Mouse (Mus musculus) layer of hippocampus, postnatal 25 days (tissue): ENCODE measurements around the gene Nrarp. TPM values are rescaled to one million over a fixed set of nuclear protein-coding genes. Genes with fewer than 3 reads are reported as not detected.

ENCODE experiments used
- DNase-seq, 2 experiments: peaks; one replicate each; pipeline ENCODE4 v3.0.0; 2022; ENCODE audit warnings: mixed read lengths in 2 of 2, low spot score in 1 of 2; ENCODE audit errors: extremely low spot score in 1 of 2
- total RNA-seq, 2 experiments: library from RNA; stranded (reverse); gene quantifications; 2 replicates each; pipeline ENCODE4 v1.2.3; 2021

Gene Nrarp
- total RNA-seq: 10 to 100 TPM; 27.5 to 35.7 TPM

DNA sequence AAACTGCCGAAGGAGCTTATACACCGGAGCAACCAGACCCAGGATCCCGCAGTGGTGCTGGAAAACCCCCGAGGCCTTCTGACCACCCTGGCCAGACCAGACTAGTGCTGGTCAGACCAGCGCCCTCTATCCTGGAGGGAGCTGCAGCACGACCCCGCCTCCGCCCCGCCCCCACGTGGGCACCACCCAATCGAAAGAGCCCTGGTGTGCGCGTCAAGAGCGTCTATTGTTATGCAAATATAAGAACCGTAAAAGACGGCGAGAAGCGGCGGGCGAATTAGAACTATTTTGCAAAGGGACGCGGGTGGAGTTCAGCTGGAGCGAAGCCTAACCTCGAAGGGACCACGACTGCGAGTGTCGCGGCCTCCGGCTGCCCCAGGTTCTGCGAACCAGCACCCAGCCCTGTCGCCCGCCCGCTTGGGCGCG is at the start of gene Nrarp:
Gene Nrarp, plus strand, starts transcription at position 281 of the 426 bp plus-strand sequence.
- DNase-seq: peak; percentile 91 to 94

DNA sequence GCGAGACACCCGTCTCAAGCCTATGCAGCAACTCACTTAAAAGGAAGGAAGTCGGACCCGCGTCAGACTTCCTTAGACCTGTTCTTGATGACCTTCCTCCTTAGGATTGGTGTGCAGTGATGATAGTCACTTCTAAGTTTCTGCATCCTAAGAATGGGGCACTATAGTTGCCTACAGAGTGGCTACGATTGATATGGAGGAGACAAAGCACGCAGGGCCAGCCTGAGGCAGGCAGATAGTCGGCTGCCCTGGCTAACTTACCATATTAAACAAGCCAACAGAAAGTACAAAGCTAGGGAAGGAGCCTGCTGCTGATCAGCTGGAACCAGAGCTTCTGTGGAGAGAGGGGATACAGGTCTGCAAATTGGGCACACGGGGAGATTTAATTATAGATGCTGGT is 49.0 kb upstream of the Nrarp start:
- no peak for DNase-seq

DNA sequence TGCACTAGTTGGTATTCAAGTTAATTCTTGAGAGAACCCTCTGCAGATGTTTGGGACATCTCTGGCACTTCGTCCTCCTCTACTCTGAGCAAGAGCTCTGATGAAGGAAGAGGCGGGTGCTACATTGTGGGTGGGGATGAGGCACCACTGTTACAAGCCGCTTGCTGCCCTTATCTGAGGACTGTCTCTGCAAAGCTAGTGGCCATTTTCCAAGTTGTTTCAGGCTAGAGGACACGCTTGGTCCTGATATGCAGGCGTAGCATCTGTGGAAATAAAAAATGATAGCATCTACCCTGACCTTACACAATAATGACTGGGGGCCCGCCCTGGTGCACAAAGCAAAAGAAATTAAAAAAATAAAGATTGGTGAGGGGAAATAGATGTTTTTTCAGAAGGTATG is 42.7 kb upstream of the Nrarp start:
- no peak for DNase-seq

DNA sequence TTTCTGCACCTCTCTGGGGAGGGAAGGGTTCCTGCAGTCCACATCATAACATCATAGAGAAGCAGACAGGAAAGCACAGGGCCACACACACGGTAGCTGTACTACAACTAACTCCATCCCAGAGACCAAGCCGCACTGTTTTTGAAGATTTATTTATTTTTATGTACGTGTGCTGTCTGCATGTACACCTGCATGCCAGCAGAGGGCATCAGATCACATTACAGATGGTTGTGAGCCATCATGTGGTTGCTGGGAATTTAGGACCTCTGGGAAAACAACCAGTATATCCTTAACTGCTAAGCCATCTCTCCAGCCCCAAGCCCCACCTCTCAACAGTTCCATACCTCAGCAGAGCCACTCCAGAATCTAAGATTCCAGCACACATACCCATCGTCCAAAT is 39.4 kb upstream of the Nrarp start:
- no peak for DNase-seq

DNA sequence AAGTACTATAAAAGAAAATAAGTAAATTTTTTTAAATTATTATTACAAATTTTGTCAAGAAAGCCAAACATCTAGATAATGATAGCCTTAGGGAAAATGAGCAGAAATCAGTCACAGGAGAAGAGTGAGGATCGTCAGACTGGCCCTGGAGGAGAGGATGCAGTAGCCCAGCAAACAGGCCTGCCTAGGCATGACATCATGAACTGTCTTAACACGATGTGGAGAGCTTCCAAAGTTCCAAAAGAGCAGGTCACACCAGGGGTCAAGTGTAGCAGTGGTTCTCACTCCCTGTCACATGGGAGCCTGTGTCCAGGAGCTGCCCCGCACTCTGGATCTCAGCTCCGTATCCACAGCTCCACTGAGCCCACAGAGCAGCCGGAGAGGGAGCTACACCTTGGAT is 38.6 kb upstream of the Nrarp start:
- no peak for DNase-seq

DNA sequence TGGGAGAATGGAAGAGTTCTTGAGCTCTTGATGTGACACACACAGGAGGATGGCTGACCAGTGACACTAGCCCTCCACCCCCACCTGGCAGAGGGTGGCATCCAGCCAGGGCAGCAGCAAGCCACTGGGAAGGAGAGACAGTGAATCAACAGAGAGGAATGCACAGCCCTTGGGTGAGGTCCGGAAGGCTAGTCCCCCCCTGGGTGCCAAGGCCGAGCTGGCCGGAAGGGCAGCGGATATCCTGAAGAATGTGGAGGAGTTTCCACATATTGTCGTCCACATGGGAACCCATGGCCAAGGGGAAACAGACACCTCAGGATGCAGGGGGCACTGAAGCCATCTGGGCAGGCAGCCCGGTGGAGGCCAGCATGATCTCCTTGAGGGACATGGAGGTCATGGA is 35.2 kb upstream of the Nrarp start:
- DNase-seq: no peak

DNA sequence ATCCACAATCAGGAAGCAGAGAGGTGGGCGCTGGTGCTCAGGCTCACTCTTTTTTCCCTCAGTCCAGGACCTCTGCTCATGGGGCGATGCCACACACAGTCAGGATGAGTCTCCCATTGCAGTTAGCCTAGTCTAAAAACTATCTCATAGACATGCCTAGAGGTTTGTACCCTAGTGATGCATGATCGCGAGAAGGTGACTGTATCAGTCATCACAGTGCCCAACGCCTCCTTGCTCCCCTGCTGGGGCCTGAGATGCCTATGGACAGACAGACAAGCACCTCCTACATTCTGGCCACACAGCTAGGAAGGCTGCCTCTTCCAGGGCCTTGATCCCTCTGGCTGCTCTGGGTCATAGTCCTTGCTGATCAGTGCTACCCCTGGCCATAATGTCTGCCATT is 33.2 kb upstream of the Nrarp start:
- no peak for DNase-seq

DNA sequence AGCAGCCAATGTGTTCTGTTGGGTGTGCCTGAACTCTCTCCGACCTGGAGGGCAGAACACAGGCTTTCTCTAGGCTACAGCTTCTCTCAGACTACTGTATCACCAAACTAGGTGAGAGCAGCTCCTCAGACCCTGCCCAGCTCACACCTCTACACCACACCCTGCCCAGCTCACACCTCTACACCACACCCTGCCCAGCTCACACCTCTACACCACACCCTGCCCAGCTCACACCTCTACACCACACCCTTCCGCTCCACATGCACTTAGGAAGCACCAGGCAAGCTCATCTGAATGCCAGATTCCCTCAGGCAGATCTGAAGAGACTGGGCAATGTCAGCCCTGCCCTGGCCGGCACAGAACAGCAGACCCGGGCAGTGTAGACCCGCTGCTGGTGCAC is 32.7 kb upstream of the Nrarp start:
- no peak for DNase-seq

DNA sequence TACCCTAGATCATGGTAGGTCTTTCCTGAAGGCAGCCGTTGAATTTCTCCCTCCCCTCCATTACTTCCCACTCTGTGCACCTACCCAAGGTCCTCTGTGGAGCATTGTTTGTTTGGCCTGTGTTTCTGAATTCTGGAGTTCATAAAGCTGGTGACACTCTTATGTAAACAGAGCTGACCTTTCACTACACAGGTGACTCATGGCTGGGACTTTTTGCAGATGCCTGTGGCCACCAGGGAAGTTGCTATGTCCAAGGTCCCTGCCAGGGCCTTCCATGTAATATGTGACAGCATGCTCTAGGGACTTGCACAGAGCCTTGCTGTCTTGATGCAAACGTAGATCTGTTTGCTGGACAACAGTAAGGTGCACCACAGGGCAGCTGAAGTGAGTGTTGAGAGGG is 30.9 kb upstream of the Nrarp start:
- DNase-seq: no peak

DNA sequence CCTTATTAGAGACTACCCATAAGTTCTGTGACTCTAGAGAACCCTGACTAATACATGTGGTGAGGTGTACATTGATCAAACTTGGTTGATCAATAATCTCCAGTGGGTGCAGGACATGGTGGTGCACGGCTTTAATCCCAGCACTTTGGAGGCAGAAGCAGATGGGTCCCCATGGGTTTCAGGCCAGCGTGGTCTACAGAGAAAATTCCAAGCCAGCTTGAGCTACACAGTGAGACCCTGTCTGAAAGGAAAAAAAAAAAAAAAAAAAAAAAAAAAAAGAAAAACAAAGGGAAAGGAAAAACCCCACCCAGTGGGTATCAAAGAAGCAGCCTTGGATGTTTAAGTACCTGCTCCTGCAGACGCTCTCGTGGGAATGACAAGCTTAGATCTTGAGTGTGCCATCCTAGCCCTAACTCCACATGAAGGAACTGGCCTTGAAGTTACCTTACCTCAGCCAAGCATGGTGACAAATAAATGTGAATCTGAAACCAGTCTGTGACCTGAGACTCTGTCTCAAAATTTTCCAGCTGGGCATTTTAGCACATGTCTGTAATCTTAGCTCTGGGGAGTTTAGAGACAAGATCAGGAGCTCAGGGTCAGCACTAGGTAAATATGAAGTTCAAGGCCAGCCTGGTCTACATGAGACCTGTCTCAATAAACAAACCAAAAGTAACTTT is 29.1 kb upstream of the Nrarp start:
- DNase-seq: no peak

DNA sequence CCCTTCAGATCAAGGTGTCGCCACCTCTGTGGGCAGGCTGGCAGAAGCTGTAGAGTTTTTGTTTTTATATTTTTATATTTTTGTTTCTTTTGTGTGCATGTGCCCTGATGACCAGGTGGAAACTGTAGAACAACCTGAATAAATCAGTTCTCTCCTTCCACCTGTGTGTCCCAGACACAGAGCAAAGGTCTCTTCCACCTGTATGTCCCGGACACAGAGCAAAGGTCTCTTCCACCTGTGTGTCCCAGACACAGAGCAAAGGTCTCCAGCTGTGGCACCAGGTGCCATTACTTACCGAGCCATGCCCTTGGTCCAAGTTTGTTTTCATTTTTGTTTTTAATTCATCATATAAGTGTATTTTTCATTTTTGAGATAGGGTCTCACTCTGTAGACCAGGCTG is 24.4 kb upstream of the Nrarp start:
- DNase-seq: no peak

DNA sequence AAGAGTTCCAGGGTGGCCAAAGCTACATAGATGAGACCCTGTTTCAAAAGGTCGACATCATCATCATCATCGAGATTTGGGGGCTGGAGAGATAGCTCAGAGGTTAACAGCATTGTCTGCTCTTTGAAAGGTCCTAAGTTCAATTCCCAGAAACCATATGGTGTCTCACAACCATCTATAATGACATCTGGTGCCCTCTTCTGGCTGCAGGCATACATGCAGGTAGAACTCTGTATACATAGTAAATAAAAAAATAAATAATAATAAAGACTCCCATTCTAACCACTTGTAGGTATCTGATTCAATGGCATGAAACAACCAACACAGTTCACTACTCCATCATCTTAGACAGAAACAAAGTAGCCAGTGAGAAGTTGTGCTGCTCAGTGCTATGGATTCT is 23.6 kb upstream of the Nrarp start:
- DNase-seq: no peak

DNA sequence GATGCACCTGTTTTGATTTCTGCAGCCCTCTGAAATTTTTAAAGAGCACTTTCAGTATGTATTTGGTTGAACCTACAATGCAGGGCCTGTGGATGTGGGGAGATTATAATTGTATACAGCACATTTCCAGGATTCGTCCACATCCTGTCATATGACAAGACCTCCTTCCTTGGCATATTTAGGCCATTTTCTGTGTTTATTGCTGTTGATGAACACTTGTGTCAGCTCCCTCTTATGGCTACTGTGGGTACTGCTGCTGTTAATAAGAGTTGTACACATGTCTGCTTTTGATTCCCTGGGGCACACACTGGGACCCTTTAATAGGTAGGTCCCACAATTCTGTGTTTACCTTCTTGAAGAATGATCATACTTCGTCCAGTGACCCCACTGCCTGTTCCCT is 22.9 kb upstream of the Nrarp start:
- peak in 1 of 2 experiments; percentile 59 for DNase-seq

DNA sequence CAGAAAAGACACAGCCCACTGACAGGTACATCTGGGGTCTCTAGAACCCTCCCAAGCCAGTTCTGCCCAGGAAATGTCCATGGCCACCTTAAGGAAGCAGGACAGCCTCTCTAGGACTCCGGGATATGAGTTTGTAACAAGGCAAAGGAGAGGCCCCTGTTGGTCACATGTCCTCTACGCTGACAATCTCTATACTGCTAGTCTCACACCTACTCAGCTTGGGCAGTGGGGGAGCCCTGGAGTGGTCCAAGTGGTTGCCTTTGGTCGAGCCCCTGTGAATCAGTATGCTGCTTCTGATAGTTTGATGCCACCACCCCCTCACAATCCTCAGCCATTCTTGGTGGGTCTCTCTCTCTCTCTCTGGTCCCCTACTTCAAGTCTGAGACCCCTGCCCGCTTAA is 13.1 kb upstream of the Nrarp start:
- no peak for DNase-seq

DNA sequence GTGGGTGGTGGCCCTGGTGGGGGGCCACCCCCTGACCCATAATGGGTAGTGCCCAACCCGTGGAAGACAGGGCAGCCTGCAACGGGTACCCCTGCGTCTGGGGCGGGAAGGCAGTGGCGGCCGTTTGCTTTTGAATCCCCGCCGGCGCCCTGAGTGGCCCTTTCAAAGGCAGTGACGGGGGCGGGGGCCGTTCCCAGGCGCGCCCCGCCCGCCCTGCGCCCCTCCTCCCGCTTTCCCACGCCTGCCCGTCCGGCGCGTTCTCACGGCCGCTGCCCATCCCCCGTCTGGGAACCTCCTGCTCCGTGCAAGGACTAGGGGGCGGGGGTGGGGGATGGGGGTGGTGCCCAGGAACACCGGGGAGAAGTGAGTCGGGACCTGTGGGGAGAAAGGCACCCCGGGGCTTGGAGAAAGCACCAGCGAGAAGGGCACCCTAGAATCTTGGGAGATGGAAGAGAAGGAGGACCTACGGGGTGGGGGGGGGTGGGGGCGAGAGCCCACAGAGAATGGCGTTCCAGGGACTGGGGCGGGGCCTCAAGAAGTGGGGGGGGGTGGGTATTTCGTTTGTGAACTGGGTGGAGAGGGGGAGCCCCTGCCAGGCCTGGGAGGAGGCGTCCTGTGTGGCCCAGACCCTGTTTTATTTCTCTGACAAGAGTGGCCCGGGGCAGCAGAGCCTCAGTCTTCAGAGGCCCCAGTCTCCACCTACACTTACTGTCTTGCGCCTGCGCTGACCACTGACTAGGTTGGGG is 12.5 kb upstream of the Nrarp start:
- no peak for DNase-seq

DNA sequence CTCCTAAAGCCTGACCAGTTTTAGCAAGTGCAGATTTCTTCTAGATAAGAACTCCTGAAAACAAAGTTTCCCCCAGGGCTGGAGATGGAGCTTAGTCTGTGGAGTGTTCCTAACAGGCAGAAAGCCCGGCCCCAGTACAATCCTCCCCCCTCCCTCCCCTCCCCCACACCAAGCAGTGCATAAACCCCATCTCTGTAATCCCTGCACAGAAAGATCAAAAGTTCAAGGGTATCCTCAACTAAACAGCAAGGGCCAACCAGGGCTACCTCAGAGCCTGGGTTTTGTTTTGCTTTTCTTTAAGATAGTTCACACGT is 11.9 kb upstream of the Nrarp start:
- no peak for DNase-seq

DNA sequence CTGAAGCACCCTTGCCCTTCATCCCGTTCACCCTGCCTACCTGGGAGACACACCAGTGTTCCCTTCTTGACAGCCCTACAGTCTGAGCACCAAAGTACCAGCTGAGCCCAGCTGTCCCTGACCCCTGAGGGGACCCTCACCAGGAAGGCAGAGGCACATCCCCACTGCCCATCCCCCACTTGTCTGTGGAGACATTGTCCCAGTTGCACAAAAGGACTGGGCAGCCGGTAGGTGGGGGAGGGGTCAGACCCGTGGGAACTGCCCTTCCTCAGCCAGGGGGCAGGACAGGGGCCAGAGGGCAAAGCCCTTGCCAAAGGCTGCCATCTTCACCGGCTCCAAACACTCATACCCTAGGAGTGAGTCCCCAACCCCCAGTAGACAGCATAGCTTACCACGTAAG is 10.8 kb upstream of the Nrarp start:
- DNase-seq: no peak

DNA sequence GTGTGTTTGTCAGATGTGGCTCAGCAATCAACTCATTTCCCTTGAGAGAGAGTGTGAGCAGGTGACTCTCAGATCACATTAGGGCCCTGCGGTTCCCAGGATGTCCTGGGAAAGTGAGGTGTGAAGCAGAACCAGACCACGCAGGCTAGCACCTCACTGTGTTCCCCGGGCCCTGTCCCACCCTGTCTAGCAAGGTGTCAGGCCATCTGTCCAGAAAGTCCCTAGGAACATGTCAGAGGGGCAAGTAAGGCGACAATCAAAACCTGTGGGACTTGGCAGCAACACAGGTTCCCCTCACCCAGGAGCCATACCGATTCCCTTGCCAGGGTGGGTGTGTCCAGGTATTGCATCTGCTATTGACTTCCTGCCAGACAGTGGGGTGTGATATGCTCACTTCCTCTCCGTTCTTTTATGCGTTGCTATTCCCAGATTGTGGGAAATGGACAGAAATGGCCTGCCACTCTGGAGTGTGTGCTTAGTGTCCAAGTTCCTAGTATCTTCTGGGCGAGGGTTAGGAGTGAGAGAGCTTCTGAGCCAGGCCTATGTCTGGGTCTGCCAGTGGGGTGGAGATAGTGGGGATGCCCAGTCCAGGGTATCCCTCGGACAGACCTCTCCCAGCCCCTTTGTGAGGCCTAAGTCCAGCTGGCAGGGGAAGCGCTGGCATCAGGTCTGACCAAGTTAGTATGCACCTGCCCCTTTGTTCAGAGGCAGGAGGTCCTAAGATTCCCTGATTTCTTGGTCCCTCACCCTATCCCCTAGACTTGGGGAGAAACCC is 10.0 kb upstream of the Nrarp start:
- DNase-seq: no peak

DNA sequence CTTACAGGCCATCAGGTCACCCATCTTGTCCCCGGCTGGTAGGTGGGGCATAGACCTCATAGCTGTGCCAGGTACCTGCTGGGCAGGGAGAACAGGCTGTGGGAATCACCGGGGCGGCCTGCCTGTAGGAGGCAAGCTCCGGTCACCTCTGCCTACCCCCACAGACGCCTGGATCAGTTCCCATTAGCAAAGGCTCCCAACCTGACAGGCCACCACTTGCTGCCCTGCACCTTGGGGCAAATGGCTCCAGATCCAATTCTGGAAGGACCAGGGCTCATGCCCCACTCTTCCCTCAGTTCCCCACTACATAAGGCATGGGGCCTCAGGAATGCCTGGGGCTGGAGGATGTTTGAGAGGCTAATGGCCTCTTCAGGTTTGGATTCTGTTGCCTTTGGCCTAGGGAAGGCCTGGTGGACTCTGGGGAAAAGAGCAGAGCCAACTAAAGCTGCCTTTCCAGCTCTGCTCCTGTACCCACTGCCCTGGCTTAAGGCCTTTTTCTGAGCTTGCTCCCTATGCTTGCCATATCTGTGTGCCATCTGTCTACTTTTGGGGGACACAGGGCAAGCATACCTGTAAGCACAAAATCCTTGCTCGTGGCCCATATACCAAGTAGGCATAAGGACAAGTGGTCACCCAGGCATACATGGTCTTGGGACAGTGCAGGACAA is 9.3 kb upstream of the Nrarp start:
- no peak for DNase-seq

DNA sequence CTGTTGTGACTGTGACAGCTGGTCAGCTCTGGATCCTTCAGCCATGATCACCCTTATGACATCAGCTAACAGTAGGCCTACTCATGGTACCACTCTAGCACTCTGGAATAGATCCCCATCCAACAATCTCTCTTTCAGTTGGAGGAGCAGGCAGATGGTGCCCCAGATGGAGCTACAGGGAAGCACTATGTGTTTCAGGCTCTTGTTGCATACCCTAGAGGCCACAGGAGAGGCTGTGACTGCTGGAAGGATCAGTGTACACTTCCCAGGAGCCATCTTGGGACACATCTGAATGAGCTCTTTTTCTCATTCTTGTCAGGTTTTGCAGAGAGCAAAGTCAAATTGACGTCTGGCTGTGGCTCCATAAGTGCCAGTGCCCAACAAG is 8.8 kb upstream of the Nrarp start:
- peak in 1 of 2 experiments; percentile 59 for DNase-seq

DNA sequence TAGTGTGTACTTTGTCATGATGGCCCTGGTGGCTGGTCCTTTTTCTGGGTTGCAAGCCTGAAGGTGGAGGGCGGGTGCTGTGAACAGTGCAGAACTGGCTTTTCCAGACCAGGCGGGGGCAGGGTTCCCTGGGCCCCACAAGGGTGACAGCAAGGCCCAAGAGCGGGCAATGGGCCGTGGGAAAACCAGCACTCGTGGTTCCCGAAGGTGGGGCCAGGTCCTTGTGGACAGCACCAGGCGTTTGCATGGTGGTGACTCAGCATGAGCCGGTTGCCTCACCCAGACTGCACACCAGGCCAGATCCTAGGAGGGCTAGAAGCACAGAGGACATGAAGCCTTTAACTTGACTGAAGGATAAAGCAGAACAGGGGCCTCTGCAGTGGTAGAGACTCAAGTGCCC is 7.9 kb upstream of the Nrarp start:
- no peak for DNase-seq
